Mouse (Mus musculus) bone marrow macrophage, adult 2 months (primary cell): ENCODE measurements at regions not wholly inside any gene's neighbourhood (a gene's known extent, or its start where the extent isn't known, plus 50 kb on each side); places are given as distances from the start of the nearest gene placed in this dataset.

Experiments used
- H3K27ac ChIP-seq: 2 replicates; pipeline ENCODE4 v1.5.1; 2012; ENCODE audit warnings: low read depth, low read length; ENCODE audit not compliant: insufficient read depth
- H3K4me1 ChIP-seq: 2 replicates; pipeline ENCODE4 v1.6.1; 2012; ENCODE audit warnings: low read length; ENCODE audit not compliant: control insufficient read depth, insufficient read depth
- H3K4me3 ChIP-seq: 2 replicates; pipeline ENCODE4 v1.5.1; 2012; ENCODE audit warnings: mild to moderate bottlenecking, low read length, moderate library complexity; ENCODE audit not compliant: insufficient read depth
- CTCF ChIP-seq: IDR thresholded peaks from 2 replicates; pipeline ENCODE4 v1.5.1; 2012; ENCODE audit warnings: low read depth, mild to moderate bottlenecking, low read length, moderate library complexity
- POLR2A ChIP-seq: IDR thresholded peaks from 2 replicates; pipeline ENCODE4 v1.6.1; 2012; ENCODE audit warnings: mild to moderate bottlenecking, low read depth, low read length, borderline replicate concordance

GRCm38 (mm10) chr13:19523686-19524085 lies 96.0 kb downstream of the Epdr1 start:
- Histone ChIP-seq H3K4me3 (no peak overlapping the region), H3K4me1 (peaks cover 3% of the 10 kb centered on the region), H3K27ac (no peak overlapping the region)
- TF ChIP-seq CTCF (no peak), POLR2A (no peak)

- peaks cover 11% of the 10 kb centered on the region for H3K4me1 ChIP-seq
- H3K27ac ChIP-seq: peak overlapping the region; percentile 2
- TF ChIP-seq CTCF (no peak), POLR2A (no peak)
- no peak overlapping the region for H3K4me3 ChIP-seq
Observed at GRCm38 (mm10) chr13:19517938-19518777, 101.6 kb downstream of the Epdr1 start.

- Histone ChIP-seq H3K4me1 (peaks cover 11% of the 10 kb centered on the region), H3K27ac (no peak overlapping the region), H3K4me3 (no peak overlapping the region)
- TF ChIP-seq CTCF (no peak), POLR2A (no peak)
Observed at GRCm38 (mm10) chr13:19514844-19515555, 104.7 kb downstream of the Epdr1 start.

- Histone ChIP-seq H3K4me1 (no peaks in the 10 kb centered on the region), H3K27ac (no peak overlapping the region), H3K4me3 (no peak overlapping the region)
- TF ChIP-seq POLR2A: no peak
- no peak for TF ChIP-seq CTCF
Observed at GRCm38 (mm10) chr13:19506543-19506942, 110.9 kb upstream of the Stard3nl start.

- Histone ChIP-seq H3K27ac (no peak overlapping the region), H3K4me1 (no peaks in the 10 kb centered on the region), H3K4me3 (no peak overlapping the region)
- TF ChIP-seq POLR2A (no peak), CTCF (no peak)
Observed at GRCm38 (mm10) chr13:19504241-19504640, 108.6 kb upstream of the Stard3nl start.

- no peaks in the 10 kb centered on the region for H3K4me1 ChIP-seq
- H3K4me3 ChIP-seq: no peak overlapping the region
- TF ChIP-seq CTCF (no peak), POLR2A (no peak)
- no peak overlapping the region for H3K27ac ChIP-seq
Observed at GRCm38 (mm10) chr13:19482198-19482597, 86.6 kb upstream of the Stard3nl start.

- Histone ChIP-seq H3K27ac (no peak overlapping the region), H3K4me3 (no peak overlapping the region), H3K4me1 (no peaks in the 10 kb centered on the region)
- TF ChIP-seq CTCF: no peak
- TF ChIP-seq POLR2A: no peak
Observed at GRCm38 (mm10) chr13:19474041-19474440, 78.4 kb upstream of the Stard3nl start.

GRCm38 (mm10) chr13:19470729-19471128 lies 75.1 kb upstream of the Stard3nl start:
- TF ChIP-seq CTCF (no peak), POLR2A (no peak)

GRCm38 (mm10) chr13:19466722-19467384 lies 71.3 kb upstream of the Stard3nl start:
- Histone ChIP-seq H3K27ac (no peak overlapping the region), H3K4me3 (no peak overlapping the region), H3K4me1 (no peaks in the 10 kb centered on the region)
- TF ChIP-seq POLR2A: no peak
- no peak for TF ChIP-seq CTCF

More at GRCm38 (mm10) chr13:19470729-19471128, 75.1 kb upstream of the Stard3nl start:
- Histone ChIP-seq H3K4me1 (no peaks in the 10 kb centered on the region), H3K27ac (no peak overlapping the region), H3K4me3 (no peak overlapping the region)
